Mouse (Mus musculus) retina, postnatal 1 day (tissue): ENCODE measurements around the gene Slf1.
A peak's percentile ranks its signal among the peaks of the same experiment; 100 is the strongest.
"Not testable (repeated sequence)": the region's sequence is repeated elsewhere in the genome, so short reads cannot be mapped to it uniquely, and the experiment has no call there.

Experiments used
- DNase-seq: peaks from one replicate; pipeline ENCODE4 v3.0.0-alpha.2; 2012

Gene Slf1

DNA sequence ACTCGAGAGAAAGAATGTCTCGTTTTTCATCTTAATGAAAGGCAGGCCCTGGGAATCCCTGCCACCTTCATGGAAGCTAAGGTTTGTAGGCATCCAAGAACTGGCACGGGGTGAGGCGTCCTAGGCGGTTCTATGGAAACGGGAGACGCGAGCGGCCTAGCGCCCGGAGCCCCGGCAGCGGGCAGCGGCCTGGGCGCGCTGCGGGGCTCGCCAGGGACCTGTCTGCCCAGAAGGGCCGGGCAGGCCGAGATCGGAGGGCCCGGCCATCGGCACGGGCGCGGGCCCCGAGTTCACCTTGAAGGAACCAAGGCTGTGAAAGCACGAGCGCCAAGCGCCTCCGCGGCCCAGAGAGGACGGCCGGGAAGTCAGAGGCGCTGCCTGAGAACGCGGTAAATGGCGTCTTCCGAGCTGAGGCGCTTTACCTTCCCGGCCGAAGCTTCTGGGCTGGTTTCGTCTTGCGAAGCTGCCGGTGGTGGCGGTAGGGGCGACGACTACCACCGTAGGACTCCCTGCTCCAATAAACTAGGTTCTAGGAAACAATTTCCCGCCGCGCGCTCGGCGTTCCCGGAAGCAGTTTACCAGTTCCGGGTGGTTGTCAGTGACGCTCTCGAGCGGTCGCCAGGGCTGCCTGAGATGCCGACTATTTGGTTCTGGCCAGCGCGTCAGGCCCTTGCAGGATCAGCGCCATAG is at the start of gene Slf1, which contains the start of gene 2210408I21Rik:
TSS of gene Slf1 (minus strand) at position 543 of the 690 bp plus-strand sequence.
TSS of gene 2210408I21Rik (plus strand) at position 610 of the 690 bp plus-strand sequence.
- peak; percentile 93 for DNase-seq

GRCm38 (mm10) chr13:77177931-77178330 is 42.7 kb upstream of the Slf1 start:
- DNase-seq, result no peak

DNA sequence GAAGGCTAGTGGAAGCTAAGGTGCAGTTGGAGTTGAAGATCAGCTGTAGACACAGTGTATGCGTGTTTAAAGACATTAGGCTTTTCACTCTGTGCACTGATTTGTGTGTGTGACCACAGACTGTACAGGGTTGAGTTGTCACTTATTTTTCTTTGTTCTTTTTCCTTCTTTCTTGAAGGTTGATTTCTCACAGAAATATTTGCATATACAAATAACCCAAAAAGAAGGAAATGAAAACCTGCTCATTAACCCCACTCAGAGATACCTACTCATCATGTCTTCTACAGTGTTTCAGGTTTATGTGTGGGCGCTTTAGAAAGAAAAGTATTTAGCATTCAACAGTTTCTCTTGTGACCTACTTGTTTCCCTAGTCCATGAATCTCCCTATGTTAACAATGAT is 5.6 kb upstream of the Slf1 start:
- DNase-seq, result no peak

DNA sequence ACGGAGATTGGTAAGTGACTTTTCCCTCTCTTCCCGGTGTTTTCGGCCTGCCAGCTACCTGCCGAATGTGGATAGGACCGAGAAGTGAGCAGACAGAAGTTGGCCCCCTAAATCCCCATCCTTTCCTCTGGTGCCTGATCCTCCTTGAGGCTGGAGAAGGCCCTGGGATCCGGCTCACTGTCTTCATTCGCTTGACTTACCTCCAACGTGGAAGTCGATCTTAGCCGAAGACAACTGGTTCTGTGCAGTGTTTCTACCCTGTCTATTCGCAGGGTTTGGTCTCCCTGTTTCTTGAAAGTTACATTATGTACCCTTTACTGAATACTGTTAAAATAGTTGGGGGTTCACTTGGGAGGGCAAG is 328 bp upstream of the Slf1 start:
- no peak for DNase-seq

DNA sequence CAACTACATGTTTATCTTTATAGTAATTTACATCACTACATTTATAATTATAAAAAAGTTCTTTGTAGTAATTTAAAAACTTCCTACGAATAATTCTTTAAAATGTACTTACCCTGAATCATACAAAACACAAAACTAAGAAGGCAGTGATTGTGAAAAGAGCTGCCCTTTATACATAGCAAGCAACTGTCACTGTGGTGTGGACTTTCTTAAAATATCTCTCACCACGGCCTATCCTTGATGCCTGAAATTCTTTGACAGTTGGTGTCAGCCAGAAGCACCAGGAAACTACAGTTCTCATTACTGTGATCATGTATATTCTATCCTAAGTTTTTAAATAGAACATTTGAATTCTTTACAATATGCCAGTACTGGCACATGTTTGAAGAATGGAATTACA is 4.1 kb downstream of the Slf1 start:
- no peak for DNase-seq

DNA sequence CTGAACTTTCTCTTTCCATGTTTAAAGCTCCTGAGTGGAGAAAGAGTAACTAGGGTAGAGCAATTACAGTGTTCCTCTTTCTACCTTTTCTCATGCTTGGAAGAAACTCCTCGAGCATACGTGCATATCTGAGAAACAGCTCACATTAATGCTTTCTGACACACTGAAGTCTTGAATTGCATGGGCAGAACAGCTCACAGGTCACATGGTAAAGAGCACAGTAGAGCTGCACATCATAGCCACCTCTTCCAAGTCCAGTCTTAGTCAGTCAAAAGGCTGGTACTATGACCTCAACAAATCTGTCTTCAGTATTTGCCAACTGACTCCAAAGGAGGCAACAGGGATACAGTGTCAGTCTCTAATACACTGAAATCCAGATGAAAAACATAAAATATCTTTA is 7.0 kb downstream of the Slf1 start:
- peak; percentile 2 for DNase-seq

GRCm38 (mm10) chr13:77125159-77125558 is 10.1 kb downstream of the Slf1 start:
- no peak for DNase-seq

DNA sequence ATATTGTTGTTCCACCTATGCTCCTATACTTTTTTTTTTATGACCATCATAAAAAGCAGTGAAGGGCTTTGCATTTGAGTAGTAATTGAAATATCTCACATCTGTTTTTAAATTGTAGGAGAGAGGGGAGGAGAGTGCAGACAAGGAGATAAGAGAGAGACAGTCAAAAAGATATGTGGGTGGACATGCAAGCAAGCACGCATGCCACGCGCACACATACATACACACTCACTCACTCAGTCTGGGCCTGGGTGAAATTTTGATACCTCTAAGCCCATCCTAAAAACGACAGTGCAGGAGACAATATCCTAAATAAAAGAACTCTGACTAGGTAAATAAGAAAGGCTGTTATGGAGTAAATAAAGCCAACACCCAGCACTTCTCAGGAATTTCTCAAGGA is 16.6 kb downstream of the Slf1 start:
- no peak for DNase-seq

DNA sequence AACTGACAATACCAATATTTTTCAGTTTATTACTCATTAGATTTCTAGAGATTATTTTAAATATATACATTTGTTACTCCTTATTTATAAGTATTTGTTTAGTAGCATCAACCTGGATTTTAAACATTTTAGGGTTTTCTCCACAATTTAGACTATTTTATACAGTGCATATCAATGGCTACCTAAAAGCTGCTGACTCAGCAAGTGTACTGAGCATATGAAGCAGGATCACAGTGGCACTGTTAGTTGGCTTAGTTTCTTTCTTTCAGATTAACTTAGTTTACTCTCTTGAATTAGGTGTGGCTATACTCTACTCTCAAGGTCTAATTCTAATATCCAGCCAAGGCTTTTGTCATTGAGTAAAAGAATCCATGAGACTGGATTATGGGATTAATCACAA is 27.5 kb downstream of the Slf1 start:
- peak; percentile 51 for DNase-seq

DNA sequence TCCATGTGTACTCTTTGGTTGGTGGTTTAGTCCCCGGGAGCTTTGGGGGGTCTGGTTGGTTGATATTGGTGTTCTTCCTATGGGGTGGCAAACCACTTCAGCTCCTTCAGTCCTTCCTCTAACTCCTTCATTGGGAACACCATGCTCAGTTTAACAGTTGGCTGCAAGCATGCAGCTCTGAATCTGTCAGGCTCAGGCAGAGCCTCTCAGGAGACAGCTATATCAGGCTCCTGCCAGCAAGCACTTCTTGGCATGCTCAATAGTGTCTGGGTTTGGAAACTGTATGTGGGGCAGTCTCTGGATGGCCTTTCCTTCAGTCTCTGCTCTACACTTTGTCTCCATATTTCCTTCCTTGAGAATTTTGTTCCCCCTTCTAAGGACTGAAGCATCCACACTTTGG is 42.4 kb downstream of the Slf1 start:
- not testable (repeated sequence) for DNase-seq

DNA sequence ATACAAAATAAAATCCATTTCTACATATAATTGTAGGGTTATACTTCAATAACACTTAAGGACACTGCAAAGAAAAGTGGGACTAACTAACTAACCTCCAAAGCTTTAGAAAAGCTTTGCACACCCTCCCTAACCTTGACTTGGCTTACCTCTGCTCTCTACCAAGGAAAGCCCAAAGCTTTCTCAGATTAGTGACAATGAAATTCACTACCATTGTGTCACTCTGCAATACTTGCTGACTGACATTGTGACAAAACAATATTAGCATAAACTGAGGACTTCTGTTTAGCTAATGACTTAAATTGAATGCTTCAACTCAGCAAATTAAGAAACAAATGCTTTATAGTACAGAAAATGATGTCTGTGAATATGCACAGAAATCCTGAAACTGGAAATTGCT is 63.2 kb downstream of the Slf1 start:
- DNase-seq, result no peak

- DNase-seq, result no peak
Measured at GRCm38 (mm10) chr13:77068847-77069246, 66.4 kb downstream of the Slf1 start.

DNA sequence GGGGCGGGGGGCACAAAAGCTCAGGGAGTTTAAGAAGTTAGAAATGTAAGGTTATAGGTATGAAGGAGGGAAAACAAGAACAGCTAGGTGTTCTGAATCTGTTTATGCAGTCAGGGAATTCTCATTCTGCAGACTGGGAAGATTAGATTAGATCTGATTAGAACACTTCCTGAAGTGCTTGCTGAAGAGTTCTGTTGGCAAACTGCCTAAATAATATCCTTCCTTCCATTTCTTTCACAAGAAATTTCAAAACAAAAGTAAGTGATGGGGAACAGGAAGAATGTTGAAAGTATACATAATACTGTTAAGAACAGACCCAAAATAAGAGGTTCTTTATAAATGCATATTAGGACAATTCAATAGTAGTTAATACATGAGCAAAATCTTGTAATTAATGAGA is 72.1 kb downstream of the Slf1 start:
- no peak for DNase-seq

- DNase-seq, result no peak
Measured at GRCm38 (mm10) chr13:77049736-77050135, 85.5 kb downstream of the Slf1 start.

DNA sequence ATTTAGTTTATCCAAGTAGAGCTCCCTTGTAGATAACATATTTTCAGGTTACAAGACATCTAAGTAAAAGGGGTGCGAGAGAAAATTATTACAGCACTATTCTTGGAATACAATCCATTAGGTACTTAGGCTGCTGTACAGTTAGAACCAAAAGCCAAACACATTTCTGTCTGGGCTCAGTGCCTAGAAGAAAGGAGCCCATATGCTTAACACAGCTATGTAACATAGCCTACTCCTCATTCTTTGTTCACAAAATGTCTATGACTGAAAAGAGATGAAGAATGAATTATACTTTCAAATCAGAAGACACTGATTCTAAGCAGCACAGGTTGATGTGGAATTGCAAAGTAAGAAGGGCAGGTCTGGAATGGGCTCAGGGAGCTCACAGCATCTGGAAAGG is 86.8 kb downstream of the Slf1 start:
- no peak for DNase-seq

- DNase-seq, result peak; percentile 61
Measured at GRCm38 (mm10) chr13:77047179-77047931, 87.9 kb downstream of the Slf1 start.

DNA sequence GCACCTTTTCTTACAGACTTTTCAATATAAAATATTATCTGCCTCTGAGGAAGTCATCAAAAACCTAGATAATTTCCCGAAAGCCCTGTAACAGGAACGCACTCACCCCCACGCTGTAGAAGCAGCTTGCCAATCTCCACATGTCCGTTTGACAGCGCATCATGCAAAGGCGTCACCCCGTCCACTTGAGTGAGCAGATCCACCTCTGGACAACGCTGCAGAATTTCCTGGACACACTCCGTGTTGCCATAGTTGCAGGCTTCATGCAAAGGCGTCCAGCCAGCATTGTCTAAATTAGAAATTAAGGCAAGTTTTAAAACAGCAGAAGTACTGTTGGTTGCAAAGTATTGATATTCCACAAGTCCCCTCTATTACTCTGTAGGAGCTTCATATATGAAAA is 88.9 kb downstream of the Slf1 start:
- peak; percentile 78 for DNase-seq

DNA sequence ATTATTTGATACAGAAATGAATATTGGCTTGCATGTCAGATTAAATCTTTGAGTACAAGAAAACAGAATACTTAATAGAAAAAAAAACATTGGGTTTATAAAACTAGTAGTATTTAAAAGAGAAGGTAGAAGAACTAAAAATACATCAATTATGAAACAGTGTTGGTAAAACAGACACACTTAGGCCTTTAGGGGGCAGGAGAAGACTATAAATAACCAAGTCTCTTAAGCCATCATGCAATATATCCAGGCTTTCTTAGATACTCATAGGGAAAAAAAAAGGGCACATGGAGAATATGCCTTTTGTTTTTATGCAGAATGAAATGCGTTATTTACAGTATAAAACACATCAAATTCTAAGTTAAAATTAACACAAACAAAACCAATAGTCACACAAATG is 89.9 kb downstream of the Slf1 start:
- DNase-seq, result peak; percentile 74

- DNase-seq, result no peak
Measured at GRCm38 (mm10) chr13:77043375-77043774, 91.9 kb downstream of the Slf1 start.

GRCm38 (mm10) chr13:77029594-77029993 is 105.7 kb downstream of the Slf1 start:
- DNase-seq, result no peak

GRCm38 (mm10) chr13:77018851-77019250 is 116.4 kb downstream of the Slf1 start:
- no peak for DNase-seq

- DNase-seq, result no peak
Measured at GRCm38 (mm10) chr13:77003684-77004083, 131.6 kb downstream of the Slf1 start.

GRCm38 (mm10) chr13:77002628-77003027 is 132.6 kb downstream of the Slf1 start:
- DNase-seq, result no peak
